Mouse (Mus musculus): Measurements from ENCODE around the gene Lmo4. TPM values are rescaled to one million over a fixed set of nuclear protein-coding genes. Genes with fewer than 3 reads are reported as not detected.

The Lmo4 gene
- 41.8 and 97.8 TPM in 2 replicates for polyA plus RNA-seq (2012; rRNA removed)

GRCm38 (mm10) chr3:144204413-144205311, at the start of gene Lmo4:
Lmo4 (minus strand) TSS chr3:144205220.

